Mouse (Mus musculus): ENCODE results near the gene Pgrmc1.

DNA sequence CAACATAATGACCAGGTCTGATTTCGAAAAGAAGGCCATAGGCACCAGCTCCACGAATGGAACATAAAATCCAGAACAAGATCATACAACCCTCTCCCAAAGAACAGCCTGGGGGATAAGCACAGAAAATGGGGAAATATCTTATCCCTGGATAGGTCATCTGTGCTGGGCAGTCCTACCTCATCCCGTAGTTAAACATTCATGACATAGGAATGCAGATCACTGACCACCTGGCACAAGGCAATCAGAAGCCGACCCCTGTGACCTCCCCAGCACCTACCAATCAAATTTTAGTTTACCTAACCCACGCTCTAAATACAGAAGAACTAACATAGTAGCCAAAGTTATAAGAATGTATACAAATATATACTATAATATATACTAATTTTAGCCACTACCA lies 49.2 kb upstream of the Pgrmc1 start:
- no peak for TF ChIP-seq POLR2A (IDR thresholded peaks at IDR 0.05; ENCODE audit: borderline replicate concordance, insufficient read depth, low read length)
- no peak for TF ChIP-seq CTCF (IDR thresholded peaks at IDR 0.05; ENCODE audit: borderline replicate concordance, insufficient read depth, low read depth, low read length)

Measured in cerebellum, adult 2 months (tissue).